Mouse (Mus musculus) ZHBTc4 (cell line): ENCODE measurements around the gene Ddx17.

Experiments used
- DNase-seq: peaks from one replicate; pipeline ENCODE4 v3.0.0-alpha.2; 2011; ENCODE audit warnings: low read depth, low spot score

Ddx17 gene

DNA sequence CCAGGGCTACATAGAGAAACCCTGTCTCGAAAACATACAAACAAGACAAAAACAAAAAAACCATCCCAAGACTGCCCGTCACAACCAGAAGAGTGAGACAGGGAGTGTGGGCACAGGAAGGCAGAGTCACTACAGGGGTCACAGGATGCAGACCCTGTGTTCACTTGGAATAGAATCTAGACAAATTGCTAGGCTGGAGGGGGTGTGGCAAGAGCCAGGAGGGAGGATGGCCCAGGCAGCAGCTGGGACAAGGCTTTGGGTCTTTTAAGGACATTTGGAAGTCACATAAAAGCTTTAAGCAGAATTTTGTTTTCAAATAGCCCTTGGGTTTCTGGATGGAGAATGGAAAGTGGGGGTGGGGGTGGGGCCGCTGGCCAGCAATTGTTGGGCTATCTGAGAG is 28.0 kb downstream of the Ddx17 start:
- no peak for DNase-seq

DNA sequence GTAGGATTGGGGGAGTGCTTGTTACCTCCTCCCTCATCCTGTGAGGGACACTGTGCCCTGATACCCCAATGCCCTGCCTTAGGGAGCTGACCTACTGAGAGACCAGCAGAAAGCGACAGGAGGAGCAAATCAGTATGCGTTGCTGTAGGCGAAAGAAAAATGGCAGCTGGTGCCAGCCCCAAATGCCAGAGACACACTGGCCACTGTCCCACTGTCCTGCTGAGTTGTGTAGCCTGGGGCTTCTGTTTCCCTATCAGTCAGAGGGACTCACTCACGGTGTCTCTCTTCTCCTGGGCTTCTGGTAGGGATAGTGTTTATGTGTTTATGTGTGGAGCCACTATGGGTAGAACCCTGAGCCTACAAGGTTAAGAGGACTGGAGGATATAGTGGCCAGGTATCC is 28.8 kb downstream of the Ddx17 start:
- no peak for DNase-seq

DNA sequence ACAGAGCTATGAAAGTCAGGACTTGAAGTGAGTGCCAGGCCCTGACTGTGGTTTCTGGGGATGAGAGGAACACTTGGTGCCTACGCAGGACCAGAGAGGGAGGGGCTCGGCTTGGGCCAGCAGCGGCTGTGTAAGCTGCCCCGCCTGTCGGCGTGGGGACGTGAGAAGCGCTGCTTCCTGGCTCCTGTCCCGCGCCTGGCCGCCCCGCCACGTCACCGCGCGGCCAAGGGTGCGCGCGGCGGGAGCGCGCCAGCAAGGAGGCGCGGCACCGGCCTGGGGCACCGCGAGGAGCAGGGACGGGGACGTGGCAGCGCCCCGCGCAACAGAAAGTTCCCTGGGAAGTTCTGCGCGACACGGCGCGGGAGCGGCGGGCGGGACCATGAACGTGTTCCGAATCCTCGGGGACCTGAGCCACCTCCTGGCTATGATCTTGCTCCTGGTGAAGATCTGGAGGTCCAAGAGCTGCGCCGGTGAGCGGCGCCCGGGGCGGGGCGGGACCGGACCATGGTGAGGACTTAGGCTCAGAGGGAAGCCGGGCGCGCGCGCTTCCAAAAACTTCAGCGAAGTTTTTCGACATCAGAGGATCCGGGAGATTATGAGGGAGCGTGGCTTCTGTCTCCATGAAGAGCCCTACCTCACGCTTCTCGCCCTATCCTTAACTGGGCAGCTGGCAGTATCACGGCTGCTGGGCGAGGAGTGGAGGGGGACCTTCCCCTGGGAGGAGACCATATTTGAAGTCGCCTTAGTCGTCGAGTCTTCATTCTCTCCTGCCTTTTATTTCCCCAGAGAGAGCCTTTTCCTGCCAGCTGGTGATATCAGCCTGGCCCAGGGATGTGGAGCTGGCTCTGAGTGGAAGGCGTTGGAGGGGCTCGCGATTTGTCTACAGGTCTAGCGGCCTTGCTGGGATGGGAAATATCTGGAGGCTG is 30.1 kb downstream of the Ddx17 start, which contains the start of gene Kdelr3:
Gene Kdelr3, plus strand, starts transcription at position 241 of the 926 bp plus-strand sequence.
- peak; percentile 81 for DNase-seq

DNA sequence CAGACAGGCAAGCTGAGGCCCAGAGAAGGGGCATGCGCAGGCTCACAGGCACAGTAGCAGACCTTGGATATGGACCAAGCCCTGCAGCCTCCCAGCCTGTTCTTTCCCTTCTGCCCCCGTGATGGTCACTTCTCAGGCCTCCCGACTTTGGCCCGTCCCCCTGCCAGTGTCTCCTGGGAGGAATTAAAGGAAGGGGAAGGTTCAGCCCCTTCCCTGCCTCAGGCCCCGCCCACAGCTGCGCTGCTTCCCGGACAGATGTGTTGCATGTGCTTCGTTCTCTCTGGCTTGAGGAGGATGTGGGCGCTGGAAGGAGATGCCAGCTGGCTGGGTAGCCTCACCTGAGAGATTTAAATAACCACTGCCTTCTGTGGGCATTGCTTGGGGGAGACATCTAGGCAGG is 32.6 kb downstream of the Ddx17 start:
- peak; percentile 64 for DNase-seq

DNA sequence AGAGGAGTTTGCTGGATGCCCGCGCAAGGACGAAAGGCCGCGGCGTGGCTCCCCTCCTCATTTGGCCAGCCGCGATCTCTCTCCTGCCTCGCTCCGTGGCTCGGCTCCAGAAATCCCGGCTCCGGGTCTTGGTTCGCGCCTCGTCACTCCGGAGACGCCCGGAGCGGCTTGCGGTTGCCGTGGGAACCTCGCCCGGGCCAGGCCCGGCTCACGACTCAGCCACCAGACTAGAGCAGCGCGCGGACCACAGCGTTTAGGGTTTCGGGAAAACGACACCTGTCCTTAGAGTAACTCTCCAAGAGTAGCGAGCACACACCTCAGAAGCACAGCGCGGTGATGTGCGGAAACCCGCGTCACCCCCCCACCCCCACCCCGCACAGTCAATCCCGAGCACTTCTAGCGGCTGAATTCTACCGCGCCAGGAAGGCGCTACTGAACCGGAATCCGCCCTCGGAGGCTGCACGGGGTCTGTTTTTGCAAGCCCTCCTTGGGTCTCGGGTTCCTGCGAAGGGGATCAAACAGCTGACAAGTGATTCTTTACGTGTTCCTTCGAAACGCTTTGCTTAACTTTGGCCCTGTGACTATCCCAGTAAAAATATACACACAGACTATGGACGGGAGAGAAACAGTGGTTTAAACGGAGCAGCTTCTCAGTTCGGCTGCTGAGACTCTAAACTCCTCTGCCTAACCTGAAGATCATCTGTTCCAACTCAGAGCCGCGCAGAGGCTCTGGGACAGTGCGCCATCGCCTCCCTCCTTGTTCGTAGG is 34.8 kb downstream of the Ddx17 start:
- peak; percentile 89 for DNase-seq

DNA sequence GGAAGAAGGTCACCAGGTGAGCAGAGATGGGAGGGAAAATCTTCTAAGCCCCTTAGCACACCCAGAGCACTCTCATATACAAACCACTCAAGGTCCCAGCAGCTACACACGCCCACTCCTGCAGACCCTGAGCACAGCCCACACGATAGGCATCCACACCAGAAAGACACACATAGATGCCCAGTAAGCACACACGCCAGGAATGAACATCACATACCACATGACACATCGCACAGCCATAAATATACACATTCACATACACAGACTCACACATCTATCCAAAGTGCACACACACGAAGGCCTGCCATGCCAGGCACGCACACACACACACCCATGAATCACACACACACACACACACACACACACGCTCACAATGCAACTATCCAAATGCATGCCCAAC is 36.1 kb downstream of the Ddx17 start:
- no peak for DNase-seq

DNA sequence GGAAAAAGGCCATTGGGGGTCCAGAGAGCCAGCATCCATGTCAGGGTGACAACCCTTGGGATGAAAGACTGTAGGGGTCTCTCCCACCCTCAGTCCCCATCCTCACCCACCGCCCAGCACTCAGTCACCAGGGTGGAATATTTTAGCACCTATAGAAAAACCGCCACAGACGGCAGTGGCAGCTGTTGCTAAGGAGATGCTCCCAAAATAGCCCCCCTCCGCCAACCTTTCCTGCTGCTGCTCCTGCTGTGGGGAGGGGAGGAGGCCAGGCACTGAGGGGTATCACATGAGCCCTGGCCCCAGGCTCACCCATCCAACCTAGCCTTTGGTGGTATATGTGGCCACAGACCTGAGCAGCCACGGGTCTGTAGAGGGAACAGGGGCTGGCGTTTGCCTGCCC is 36.5 kb downstream of the Ddx17 start:
- no peak for DNase-seq

DNA sequence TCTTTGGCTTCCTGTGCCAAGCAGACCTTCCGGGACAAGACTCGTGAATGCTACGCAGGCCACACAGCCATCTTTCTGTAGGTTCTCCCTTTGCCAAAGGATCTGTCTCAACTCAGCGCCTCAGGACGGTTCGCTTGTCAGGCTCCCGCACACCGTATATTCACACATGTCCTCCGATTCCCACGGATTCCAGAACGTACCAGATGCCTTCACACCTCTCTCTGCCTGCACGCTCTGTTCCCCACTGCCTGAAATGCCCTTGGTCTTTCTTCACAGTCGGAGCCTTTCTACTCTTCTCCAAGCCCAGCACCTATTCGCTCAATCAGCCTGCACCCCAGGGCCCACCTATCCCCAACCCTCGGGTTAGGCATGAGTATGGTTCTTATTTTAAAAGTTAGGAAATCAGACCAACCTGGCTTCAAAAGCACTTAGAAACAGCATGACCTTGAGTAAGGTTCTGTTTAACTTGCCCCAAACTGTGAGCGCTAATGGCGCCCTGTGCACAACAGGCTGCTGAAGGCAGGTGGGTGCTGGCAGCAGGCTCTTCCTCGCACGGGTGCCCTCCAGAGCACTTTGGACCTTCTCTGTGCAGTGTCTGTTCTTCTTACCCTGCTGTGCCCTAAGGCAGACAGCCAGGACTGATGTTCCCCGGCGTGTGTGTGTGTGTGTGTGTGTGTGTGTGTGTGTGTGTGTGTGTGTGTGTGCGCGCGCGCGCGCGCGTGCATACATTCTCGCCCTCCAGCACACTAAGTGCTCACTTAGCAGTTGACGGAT is 39.3 kb downstream of the Ddx17 start:
- no peak for DNase-seq

DNA sequence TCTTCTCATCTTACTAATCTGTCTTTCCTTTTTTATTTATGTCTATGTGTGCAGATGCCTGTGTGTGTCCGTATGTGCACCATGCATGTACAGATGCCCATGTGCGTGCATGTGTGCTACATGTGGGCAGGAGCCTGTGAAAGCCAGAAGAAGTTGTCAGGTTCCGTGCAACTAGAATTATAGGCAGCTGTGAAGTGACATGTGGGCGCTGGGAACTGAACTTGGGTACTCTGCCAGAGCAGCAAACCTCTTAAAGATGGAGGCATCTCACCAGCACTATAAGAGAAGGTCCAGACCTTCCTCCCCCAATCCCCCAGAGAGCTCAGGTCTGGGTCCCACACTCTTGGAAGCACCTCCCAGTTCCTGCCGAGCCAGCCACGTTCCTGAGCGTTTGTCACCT is 40.1 kb downstream of the Ddx17 start:
- DNase-seq = no peak

DNA sequence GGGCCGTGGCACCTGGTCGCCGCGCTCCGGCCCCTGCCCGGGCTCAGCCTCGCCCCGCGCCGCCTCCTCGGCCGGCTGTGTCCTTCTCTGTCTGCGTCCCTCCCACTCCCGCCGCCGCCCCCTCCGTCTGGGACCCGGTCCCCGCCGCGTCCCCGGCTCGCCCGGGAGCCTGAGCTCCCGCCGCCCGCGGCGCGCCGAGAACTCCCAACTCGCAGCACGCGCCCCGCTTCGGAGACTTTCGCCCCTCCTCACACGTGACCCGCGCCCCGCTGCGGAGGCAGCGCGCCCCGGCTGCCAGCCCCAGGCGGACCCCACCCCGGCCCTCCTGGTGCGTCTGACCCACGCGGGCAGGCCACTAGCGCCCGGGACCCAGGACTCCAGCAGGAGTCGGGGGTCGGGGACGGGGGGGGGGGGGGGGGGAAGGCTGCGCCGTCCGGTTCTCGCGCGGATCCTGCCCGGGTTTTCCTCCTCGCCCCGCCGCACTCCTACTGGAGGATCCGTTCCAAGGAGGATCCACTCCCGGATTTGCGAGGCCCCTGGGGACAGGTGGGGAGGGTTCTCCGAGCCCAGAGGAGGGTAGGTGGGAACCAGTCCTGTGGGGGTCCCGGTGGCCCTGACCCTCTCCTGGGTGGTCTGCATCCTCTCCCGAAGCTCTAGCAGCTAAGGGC is 40.8 kb downstream of the Ddx17 start:
- DNase-seq = peak; percentile 82

DNA sequence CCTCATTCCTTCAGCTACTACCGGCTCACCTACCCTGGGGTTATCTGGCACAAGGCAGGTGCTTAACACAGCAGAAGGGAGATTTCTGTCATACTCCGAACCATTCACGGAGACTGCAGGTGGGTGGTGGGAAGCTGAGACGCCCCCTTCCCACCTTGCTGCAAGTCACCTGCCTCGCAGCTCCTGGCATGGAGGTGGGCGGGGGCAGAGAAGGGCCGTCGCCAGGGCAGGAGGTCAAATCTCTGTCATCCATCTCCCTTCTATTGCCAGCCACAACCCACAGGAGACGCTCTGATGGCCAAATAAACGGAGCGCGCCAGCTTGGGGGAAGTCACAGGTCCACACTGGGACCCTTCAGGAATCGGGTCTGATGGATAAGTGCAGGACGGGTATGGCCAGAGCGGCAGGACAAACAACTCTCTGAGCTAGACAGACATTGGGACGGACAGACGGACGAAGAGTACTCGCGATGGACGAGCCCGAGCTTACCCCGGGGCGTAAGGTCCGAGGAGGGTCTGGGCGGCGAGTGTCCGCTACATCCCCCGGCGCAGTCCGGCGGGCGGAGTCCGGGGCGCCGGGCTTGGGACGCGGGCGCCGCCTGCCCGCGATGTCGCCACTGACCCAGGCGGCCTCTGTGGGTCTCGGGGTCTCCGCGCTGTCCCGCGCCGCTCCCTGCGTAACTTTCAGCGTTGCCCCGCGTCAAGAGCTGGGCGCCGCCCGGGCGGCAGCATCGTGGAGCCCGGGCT is 41.7 kb downstream of the Ddx17 start, which contains the start of gene Kcnj4:
Gene Kcnj4, minus strand, starts transcription at position 535 of the 746 bp plus-strand sequence.
- no peak for DNase-seq

DNA sequence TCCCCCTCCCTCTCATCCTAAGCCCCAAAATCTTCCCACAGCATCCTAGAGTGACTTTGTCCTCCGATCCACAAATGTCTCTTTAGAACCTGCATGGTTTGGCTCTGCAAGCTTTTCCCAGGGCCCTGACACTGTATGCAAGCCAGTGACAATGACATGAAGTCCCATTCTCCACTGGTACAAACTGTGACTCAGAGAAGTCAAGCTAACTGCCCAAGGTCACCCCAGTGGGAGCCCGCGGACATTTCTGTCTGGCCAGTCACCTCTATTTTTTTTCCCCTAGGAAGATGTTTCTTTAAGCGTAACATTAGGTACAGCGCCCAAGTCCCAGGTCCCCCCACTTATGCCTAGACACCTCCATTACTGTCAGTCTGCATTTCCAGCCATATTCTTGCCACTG is 43.1 kb downstream of the Ddx17 start:
- no peak for DNase-seq

DNA sequence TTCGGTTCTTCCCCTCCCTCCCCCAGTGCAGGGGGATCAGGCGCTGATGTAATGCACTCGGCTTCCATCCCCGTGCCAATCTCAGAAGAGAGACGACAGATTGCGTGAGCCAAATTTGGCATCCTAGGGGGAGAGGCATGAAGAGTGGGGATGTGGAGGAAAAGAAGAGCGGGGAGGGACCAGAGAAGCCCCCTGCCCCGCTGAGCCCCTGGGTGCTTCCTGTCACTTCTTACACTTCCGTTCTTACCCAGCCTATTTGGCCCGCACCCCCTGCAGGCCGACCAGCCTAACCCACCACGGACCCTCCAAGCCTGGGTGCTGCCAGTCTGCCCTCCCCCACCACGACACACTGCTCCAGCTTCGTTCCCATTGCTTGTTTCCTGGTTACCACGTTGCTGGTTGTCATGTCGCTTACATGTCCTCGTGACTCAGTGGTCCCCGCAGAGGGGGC is 43.6 kb downstream of the Ddx17 start:
- DNase-seq = no peak

DNA sequence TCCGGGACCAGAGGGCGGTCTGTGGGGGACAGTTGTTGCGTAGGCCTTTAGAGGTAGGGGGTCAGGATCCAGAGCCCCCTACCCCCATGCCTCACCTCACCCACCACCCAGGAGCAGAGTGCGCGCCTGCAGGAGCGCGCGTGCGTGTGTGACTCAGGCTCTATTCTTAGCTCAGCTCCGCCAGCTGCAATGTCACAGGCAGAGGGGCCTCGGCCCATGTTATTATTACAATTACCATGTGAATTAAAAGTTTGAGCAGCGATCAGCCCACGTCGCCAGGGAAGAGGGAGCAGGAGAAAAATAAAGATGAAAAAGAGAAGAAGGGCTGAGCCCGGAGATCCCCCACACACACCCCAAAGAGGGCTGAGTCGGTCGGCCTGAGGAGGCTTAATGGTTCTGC is 46.4 kb downstream of the Ddx17 start:
- DNase-seq = no peak

DNA sequence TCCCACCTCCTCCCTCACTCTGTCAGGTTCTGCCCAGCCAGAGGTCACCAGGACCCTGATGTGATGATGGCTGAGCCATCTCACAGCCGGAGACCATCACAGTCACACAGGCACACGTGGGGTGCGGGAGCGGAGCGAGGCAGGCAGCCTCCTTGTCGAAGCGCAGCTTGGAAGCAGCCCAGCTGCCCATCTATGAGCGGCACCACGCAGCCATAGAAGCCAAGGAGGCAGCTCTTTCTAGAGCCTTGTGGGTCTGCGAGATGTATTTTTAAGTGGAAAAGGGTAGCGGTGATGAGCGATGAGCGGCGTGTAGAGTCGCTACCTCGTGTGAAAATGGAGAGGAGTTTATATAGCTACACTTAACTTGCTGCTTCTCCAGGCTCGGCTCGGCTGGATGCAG is 53.0 kb downstream of the Ddx17 start:
- no peak for DNase-seq

DNA sequence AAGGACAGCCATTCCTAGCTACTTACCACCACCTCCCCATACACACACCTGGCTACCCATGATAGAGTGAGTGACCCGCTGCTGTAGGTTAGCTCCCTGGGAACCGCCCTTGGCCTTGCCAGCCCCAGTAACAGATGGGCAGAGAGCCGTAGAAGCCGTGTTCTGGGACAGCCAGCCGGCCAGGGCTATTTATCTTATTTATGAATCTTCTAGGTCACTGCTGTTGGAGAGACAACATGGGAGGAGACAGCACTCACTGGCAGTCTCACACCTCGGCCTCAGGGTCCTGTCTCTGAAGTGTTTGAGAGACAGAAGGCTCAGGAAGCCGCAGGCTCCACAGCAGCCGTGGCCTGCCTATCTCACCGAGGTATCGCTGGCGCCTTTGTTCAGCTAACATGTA is 57.1 kb downstream of the Ddx17 start:
- no peak for DNase-seq

DNA sequence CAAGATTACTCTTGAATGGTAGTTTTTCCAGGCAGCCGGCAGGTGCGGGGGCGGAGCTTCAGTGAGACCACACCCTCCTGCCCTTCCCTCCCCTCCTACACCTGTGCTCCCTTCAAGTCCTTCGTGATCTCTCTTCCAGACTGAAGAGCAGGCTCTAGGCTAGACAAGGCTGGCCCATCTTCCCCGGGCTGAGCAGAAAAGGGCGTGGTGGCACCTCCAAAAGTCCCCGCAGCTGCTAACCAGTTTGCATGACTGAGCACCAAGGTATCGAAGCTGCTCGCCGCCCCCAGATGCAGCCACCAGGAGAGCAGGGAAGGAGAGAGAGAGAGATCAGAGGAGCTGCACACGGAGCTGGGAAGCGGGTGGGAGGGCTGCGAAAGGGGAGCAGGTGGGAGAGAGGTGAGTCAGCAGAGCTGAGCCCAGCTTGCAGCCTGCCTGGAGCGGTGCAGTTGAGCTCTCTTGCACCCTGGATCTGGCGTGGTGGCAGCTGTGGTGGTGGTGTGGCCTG is 65.3 kb downstream of the Ddx17 start:
- peak; percentile 64 for DNase-seq
